Mouse (Mus musculus): ENCODE measurements around the gene Dpp6.

- TF ChIP-seq USF1 (IDR thresholded peaks at IDR 0.05; ENCODE audit: low read depth) (no peak), CTCF (IDR thresholded peaks at IDR 0.05; ENCODE audit: control insufficient read depth, insufficient read depth, insufficient read length) (no peak), MYOG (IDR thresholded peaks at IDR 0.05; ENCODE audit: control insufficient read depth, extremely low read depth, insufficient read length) (no peak), CEBPB (IDR thresholded peaks at IDR 0.05; ENCODE audit: low read depth) (no peak), MYOD1 (IDR thresholded peaks at IDR 0.05; ENCODE audit: control insufficient read depth, insufficient read length, low read depth) (no peak)
These were observed 24.1 kb downstream of the Dpp6 start for GRCm38 (mm10) chr5:26841151-26841550.

All from C2C12 (cell line).